Mouse (Mus musculus): Measurements from ENCODE around the gene Frmd4b.

- TF ChIP-seq CTCF (IDR thresholded peaks at IDR 0.05; ENCODE audit: control insufficient read depth, insufficient read depth, low read length) (no peak), POLR2A (IDR thresholded peaks at IDR 0.05; ENCODE audit: borderline replicate concordance, control insufficient read depth, low read depth, low read length) (no peak)
Observed at GRCm38 (mm10) chr6:97579704-97580103, 37.6 kb downstream of the Frmd4b start.

All from bone marrow, adult 2 months (tissue).